Mouse (Mus musculus) limb, embryonic 11.5 days (tissue): ENCODE data around the gene Pcolce. TPM values are rescaled to one million over a fixed set of nuclear protein-coding genes. Genes with fewer than 3 reads are reported as not detected.
A peak's percentile ranks its signal among the peaks of the same experiment; 100 is the strongest.

ENCODE experiments used
- ATAC-seq: fragments of 200-750 bp; cut with Nextera tagmentation; 2 replicates; pipeline ENCODE4 v1.8.0; 2017; ENCODE audit warnings: low read depth; ENCODE audit not compliant: insufficient number of reproducible peaks, low FRiP score, low TSS enrichment
- DNase-seq: peaks from one replicate; pipeline ENCODE4 v3.0.0-alpha.2; 2015; ENCODE audit warnings: low spot score
- H3K27ac ChIP-seq: fragments of 300-500 bp; sonication (generic); replicated peaks from 2 replicates; pipeline ENCODE4 v1.5.1; 2014; ENCODE audit warnings: low read depth, mild to moderate bottlenecking, low read length
- H3K27me3 ChIP-seq: fragments of 300-500 bp; sonication (generic); 2 replicates; pipeline ENCODE4 v1.6.1; 2014; ENCODE audit warnings: mild to moderate bottlenecking, low read length, mixed read lengths; ENCODE audit not compliant: control insufficient read depth, insufficient read depth
- H3K36me3 ChIP-seq: fragments of 300-500 bp; sonication (generic); 2 replicates; pipeline ENCODE4 v1.6.1; 2014; ENCODE audit warnings: mild to moderate bottlenecking, low read length, moderate library complexity, mixed read lengths; ENCODE audit not compliant: control insufficient read depth, insufficient read depth
- H3K4me1 ChIP-seq: fragments of 300-500 bp; sonication (generic); 2 replicates; pipeline ENCODE4 v1.6.1; 2014; ENCODE audit warnings: low read length, mixed read lengths; ENCODE audit not compliant: control insufficient read depth, insufficient read depth
- H3K4me2 ChIP-seq: fragments of 300-500 bp; sonication (generic); 2 replicates; pipeline ENCODE4 v1.6.1; 2014; ENCODE audit warnings: low read depth, mild to moderate bottlenecking, moderate library complexity; ENCODE audit not compliant: severe bottlenecking
- H3K4me3 ChIP-seq: fragments of 300-500 bp; sonication (generic); 2 replicates; pipeline ENCODE4 v1.5.1; 2014; ENCODE audit warnings: low read depth, low read length
- H3K9ac ChIP-seq: fragments of 300-500 bp; sonication (generic); 2 replicates; pipeline ENCODE4 v1.6.1; 2014; ENCODE audit warnings: mild to moderate bottlenecking, low read length
- H3K9me3 ChIP-seq: fragments of 300-500 bp; sonication (generic); 2 replicates; pipeline ENCODE4 v1.6.1; 2016; ENCODE audit warnings: low read length; ENCODE audit not compliant: control insufficient read depth
- WGBS: fragments of 180-500 bp; shearing (Covaris S2); extraction: QIAGEN DNeasy Blood & Tissue Kit; methylation state at CpG from one replicate; pipeline ENCODE4 v1.1.7; 2014; 5-methylcytosine and 5-hydroxymethylcytosine counted together
- polyA plus RNA-seq: library from polyadenylated mRNA; unstranded; fragments of >200 nt; fragmentation: Nextera tagmentation; extraction: Ambion mirVana; gene quantifications from 2 replicates; pipeline ENCODE4 v1.2.1, GENCODE M21; 2014

The Pcolce gene
- polyA plus RNA-seq, 1 experiment from 2014 or later: 150 TPM

- Histone ChIP-seq H3K4me3 (no peak overlapping the region), H3K9me3 (no peaks in the 10 kb centered on the region), H3K36me3 (no peaks in the 10 kb centered on the region), H3K9ac (no peak overlapping the region), H3K4me2 (peak overlapping the region; percentile 20; the same call in 1 of the 2 replicates), H3K27me3 (no peaks in the 10 kb centered on the region), H3K4me1 (peaks cover 11% of the 10 kb centered on the region), H3K27ac (0 out of 2 replicates have a peak overlapping the region, but pooled peaks have one; percentile 14)
- ATAC-seq: no peak
- WGBS: 28% methylated on average over 30 of the region's 30 CpGs
- no peak for DNase-seq
Observed at GRCm38 (mm10) chr5:137596601-137597261, 16.9 kb downstream of the Pcolce start.

DNA sequence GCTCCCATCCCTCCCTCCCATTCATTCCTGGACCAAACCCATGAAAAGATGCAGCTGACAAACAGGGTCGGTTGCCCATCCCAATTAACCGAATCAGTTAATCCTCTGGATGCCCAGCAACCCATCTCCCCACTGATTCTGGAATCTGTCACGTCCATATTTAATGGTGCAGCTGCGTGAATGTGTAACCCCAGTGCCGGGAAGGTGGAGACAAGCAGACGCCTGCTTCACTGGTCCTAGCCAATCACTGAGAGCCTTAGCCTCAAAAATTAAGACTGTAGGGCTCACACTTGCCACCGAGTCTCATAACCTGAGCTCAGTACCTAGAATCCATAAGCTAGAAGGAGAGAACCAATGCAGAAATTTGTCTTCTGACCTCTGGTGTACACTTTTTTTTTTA is 17.7 kb downstream of the Pcolce start:
- Histone ChIP-seq H3K27ac (no peak overlapping the region), H3K4me2 (no peak overlapping the region), H3K4me1 (peaks cover 11% of the 10 kb centered on the region), H3K9me3 (no peaks in the 10 kb centered on the region), H3K27me3 (no peaks in the 10 kb centered on the region), H3K36me3 (no peaks in the 10 kb centered on the region), H3K9ac (no peak overlapping the region), H3K4me3 (no peak overlapping the region)
- DNase-seq (no peak), ATAC-seq (no peak)
- WGBS: 83% methylated on average over 7 of the region's 7 CpGs

DNA sequence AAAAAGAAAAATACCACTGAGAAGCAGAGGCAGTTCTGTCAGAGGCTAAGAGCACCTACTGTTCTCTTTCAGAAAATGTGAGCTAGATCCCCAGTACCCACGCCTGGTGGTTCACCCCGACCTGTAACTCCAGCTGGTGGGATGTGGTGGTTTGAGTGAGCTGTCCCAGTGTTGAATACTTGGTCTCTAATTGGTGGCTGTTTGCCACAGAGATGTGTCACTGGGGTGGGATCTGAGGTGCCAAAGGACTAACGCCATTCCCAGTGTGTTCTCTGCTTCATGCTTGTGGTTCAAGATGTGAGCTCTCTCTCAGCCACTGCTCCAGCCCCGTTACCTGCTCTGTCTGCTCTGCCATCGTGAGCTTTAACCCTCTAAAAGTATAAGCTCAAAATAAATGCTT is 23.1 kb downstream of the Pcolce start:
- no peak for DNase-seq
- Histone ChIP-seq H3K27ac (no peak overlapping the region), H3K9ac (no peak overlapping the region), H3K4me2 (no peak overlapping the region), H3K36me3 (no peaks in the 10 kb centered on the region), H3K4me1 (no peaks in the 10 kb centered on the region), H3K4me3 (no peak overlapping the region), H3K27me3 (no peaks in the 10 kb centered on the region), H3K9me3 (no peaks in the 10 kb centered on the region)
- 75% methylated on average over 5 of the region's 5 CpGs for WGBS
- no peak for ATAC-seq

DNA sequence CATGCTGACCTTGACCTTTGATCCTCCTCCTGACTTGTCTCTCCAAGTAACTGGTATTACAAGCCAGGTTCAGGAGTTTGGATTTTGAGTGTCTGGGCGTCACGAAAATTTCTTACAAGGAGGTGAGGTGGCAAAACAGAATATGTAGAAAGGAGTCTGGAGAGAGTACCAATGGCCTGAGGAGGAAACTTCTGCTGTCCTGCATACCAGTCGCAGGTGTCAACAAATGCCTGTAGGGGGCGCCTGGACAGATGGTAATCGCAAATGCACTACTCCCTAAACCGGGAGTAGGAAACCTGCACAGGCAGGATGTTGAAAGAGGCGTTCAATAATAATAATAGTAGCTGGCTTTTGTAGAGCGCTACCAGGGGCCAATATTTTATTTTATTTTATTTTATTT is 28.6 kb downstream of the Pcolce start:
- ATAC-seq (no peak), DNase-seq (peak; percentile 76)
- Histone ChIP-seq H3K27me3 (peaks cover 23% of the 10 kb centered on the region), H3K27ac (no peak overlapping the region), H3K9ac (no peak overlapping the region), H3K36me3 (no peaks in the 10 kb centered on the region), H3K4me3 (no peak overlapping the region), H3K9me3 (no peaks in the 10 kb centered on the region), H3K4me2 (no peak overlapping the region), H3K4me1 (0 out of 2 replicates have a peak, but pooled peaks cover 2% of the 10 kb centered on the region)
- 38% methylated on average over 8 of the region's 8 CpGs for WGBS

DNA sequence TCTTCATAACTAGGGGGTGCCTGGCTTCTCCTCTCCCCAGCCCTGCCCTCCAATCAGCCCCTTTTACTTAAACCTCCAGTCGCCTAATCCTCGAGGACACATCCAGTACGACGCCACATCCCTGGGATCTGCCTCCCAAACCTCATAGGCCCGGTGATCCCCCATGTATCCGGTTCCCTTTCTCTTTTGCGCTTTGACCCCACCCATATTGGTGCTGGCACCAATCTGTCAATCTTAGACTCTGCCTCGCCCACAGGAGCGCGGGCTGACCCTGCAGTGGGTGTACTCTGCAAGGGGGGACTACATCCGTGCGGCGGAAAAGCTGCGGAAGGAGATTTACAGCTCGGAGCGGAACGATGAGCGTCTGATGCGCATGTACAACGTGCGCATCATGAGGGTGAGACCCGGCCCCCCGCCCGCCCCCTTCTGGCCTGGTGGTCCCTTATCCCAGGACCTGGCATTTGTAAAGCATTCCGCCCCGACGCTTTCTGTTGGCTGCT is 29.9 kb downstream of the Pcolce start:
- H3K27ac ChIP-seq: no peak overlapping the region
- ATAC-seq: peak; percentile 19; the same call in 1 of the 2 replicates
- 19% methylated on average over 27 of the region's 27 CpGs for WGBS

DNA sequence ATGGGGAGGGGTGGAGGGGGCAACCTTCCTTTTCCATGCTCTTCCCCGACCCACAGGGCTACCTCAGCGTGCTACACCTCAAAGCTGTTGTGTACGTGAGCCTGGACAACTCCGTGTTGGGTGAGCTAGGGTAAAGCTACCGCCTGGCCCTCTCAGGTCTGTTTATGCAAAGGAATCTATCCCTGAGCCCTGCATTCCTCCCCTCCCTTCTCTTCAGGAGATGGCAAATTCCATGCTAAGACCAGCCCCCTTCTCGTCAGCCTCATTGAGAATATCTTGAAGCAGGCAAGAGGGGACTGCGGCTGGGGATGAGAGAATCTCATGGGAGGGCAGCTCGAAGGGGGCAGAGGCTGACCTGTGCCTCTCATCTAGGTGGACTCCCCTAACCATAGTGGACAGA is 30.9 kb downstream of the Pcolce start:
- WGBS: 34% methylated on average over 8 of the region's 8 CpGs

More for the DNA sequence above, 29.9 kb downstream of the Pcolce start:
- Histone ChIP-seq H3K27me3 (peaks cover 23% of the 10 kb centered on the region), H3K36me3 (no peaks in the 10 kb centered on the region), H3K4me3 (peak overlapping the region; percentile 22), H3K4me2 (peak overlapping the region; percentile 48), H3K9me3 (no peaks in the 10 kb centered on the region), H3K4me1 (0 out of 2 replicates have a peak, but pooled peaks cover 2% of the 10 kb centered on the region), H3K9ac (0 out of 2 replicates have a peak overlapping the region, but pooled peaks have one; percentile 1)
- peak; percentile 38 for DNase-seq

DNA sequence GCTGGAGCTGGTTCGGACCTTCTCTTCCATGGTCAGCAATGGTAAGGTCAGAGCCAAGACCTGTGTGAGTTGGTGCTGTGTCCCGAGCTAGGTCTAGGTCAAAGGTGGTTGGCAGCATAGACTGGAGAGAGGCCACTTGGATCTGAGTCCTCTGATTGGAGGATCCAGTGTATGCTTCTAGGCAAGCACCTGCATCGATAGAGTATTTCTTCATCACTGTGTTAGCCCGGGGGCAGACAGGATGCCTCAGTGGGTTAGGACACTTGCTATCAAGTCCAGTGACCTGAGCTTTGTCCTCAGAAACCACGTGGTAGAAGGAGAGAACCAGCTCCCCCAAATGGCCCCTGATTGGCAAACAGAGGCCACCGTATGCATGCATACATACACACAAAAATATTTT is 33.3 kb downstream of the Pcolce start:
- 82% methylated on average over 6 of the region's 6 CpGs for WGBS
- Histone ChIP-seq H3K9me3 (no peaks in the 10 kb centered on the region), H3K4me1 (0 out of 2 replicates have a peak, but pooled peaks cover 2% of the 10 kb centered on the region), H3K4me2 (no peak overlapping the region), H3K36me3 (no peaks in the 10 kb centered on the region), H3K27me3 (peaks cover 23% of the 10 kb centered on the region), H3K4me3 (no peak overlapping the region), H3K27ac (no peak overlapping the region), H3K9ac (no peak overlapping the region)
- no peak for DNase-seq
- ATAC-seq: no peak

More for the DNA sequence above, 30.9 kb downstream of the Pcolce start:
- no peak overlapping the region for H3K4me3 ChIP-seq
- 0 out of 2 replicates have a peak, but pooled peaks cover 2% of the 10 kb centered on the region for H3K4me1 ChIP-seq
- ATAC-seq: no peak
- DNase-seq: no peak
- H3K9ac ChIP-seq: no peak overlapping the region
- no peaks in the 10 kb centered on the region for H3K9me3 ChIP-seq
- no peak overlapping the region for H3K27ac ChIP-seq
- H3K4me2 ChIP-seq: no peak overlapping the region
- H3K36me3 ChIP-seq: no peaks in the 10 kb centered on the region
- peaks cover 23% of the 10 kb centered on the region for H3K27me3 ChIP-seq

DNA sequence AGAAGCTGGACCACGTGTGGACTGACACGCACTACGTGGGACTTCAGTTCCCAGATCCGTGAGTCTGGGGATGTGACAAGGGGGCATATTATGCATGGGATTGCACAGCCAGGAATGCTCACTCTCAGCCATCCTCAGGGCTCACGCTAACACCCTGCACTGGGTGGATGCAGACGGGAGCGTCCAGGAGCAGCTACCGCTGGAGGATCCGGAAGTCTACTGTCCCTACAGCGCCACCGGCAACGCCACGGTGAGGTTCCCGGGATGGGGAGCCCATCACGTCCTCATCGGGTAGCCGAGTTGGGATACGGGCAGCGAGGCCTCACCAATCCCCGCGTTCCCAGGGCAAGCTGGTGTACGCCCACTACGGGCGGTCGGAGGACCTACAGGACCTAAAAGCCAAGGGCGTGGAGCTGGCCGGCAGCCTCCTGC is 39.1 kb downstream of the Pcolce start:
- H3K4me1 ChIP-seq: no peaks in the 10 kb centered on the region
- peaks cover 7% of the 10 kb centered on the region; the same call in 1 of the 2 replicates for H3K27me3 ChIP-seq
- H3K4me3 ChIP-seq: no peak overlapping the region; the same call in 1 of the 2 replicates
- no peaks in the 10 kb centered on the region for H3K9me3 ChIP-seq
- H3K9ac ChIP-seq: no peak overlapping the region
- H3K27ac ChIP-seq: no peak overlapping the region
- H3K4me2 ChIP-seq: peak overlapping the region; percentile 29; the same call in 1 of the 2 replicates
- no peaks in the 10 kb centered on the region for H3K36me3 ChIP-seq
- ATAC-seq (no peak), DNase-seq (peak; percentile 31)
- WGBS: 9% methylated on average over 27 of the region's 27 CpGs
